Mouse (Mus musculus) cerebellum, adult 11-12 months (tissue): ENCODE data around the gene Optc.
A peak's percentile ranks its signal among the peaks of the same experiment; 100 is the strongest.

Source experiments
- DNase-seq: peaks from one replicate; pipeline ENCODE4 v3.0.0; 2022

Optc gene

GRCm38 (mm10) chr1:133907949-133908658, at the start of gene Optc:
Gene Optc (minus strand): TSS chr1:133907999.
- peak; percentile 82 for DNase-seq

GRCm38 (mm10) chr1:133954009-133954408, 46.2 kb upstream of the Optc start:
- DNase-seq, result no peak

DNA sequence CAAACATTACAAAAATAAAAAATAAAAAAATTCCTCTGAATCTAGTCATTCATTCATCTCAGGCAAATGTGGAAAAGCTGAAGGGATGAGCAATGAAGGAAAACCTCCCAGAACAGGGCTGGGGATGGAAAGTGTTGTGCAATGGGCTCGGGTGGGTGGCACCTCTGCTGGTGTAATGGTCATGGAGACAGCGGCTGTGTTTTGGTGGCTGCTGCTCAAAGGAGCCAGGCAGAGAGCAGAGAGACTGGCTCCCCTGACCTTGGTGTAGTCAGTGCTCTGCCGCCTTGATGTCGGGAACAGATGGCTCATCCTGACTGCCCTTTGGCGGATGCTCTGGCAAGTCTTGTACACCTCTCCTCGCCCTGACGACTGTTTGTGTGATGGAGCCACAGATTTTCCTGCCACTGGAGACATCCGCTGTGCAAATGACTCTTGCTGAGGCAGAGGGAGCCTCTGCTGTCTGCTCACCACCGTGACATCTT, 45.5 kb upstream of the Optc start:
- DNase-seq, result peak; percentile 79

- no peak for DNase-seq
These were observed 43.8 kb upstream of the Optc start for GRCm38 (mm10) chr1:133951598-133951997.

DNA sequence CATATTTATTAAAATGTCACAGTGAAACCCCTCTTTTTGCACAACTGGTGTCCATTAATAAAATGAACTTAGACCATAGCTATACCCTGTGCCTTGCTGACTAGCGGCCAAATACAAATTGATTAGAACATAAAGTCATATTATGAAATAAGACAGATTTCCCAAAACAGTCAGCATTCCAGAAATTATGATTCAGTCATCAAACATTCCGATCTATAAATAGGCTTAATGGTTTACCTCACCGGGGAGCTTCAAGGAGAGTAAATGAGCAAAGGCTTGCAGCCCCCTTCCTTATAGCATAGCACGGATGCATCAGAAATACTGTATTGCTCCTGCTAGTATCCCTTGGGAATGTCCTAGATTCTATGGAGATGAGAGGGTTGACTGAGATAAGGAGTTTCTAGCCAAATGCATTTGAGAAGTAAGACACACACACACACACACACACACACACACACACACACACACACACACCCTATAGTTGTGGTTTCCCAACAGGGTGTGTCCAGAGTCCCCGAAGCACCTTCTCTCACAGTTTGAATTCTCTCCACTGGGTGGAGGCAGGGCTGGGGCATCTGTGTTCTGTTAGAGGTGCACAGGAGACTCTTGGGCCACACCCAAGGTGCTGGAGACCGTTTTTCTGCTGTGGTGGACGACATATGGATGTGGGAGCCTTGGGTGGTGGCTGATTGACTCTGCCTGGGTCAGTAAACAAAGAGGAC, 42.4 kb upstream of the Optc start:
- DNase-seq, result no peak

DNA sequence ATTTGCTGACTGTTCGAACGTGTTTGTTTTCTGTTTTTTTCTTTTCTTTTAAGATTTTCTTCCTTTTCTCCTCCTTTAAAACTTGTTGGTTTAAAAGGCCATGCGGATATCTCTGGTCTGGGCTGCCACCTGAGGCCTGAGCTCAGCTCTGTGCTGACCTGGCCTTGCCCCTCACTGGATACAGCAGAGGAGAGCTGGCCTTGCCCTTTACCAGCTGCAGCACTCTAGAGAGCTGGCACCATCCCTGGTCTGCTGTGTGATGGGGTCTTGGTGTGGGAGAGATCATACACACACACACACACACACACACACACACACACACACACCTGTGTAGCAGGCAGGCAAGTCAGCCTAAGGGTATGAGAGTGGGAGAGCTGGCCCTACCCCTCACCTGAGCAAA, 37.3 kb upstream of the Optc start:
- no peak for DNase-seq

- no peak for DNase-seq
These were observed 34.1 kb upstream of the Optc start for GRCm38 (mm10) chr1:133941904-133942303.

DNA sequence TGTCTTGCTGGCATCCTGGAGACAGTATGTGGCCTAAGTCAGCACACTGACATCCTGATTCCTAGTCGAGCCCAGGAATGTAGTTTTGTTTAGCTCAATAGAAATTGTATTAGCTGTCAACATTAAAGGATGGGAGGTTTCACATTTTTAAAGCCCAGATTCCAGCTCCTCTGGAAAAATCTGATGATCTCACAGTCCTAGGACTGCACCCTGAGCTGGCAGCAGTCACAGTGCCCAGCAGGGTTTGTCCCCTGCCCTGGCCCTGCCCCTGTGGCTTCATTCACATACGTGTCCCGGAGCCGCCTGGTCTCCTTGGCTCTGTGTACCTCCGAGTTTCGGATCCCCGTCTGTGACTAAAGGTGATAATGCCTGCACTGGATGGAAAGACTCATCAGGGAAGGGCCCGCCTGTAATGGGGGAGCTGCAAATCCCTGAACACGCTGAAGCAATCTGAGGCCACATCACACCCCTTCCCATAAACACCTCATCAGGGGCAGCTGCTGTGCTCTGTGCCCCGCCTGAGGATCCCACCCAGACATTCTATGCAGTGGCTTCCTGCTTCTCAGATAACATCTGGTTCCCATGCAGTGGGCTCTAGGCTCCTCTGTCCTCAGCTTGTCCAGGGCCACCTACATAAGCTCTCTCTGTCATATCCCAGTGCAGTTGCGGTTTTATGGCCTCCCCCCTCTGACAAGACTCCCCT, 33.5 kb upstream of the Optc start:
- DNase-seq, result no peak

- DNase-seq, result no peak
These were observed 32.8 kb upstream of the Optc start for GRCm38 (mm10) chr1:133940481-133941092.

DNA sequence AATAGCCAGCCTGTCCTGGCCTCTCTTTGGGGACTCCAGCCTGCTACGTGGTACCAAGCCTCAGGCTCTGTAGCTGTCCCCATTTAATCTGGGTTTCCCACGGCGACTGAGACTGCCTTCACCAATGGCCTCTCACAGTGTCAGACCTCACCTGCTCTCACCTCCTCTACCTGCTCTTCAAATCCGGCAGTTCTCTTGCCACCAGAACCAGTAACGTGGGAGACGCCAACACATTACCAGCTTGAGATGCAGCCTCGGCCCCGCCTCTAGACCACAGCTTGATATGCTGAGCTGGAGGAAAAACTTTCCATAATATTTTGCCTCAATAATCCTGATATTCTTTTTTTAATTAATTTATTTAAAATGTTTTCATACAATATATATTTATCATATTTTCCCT, 31.9 kb upstream of the Optc start:
- DNase-seq, result no peak

- DNase-seq, result no peak
These were observed 28.4 kb upstream of the Optc start for GRCm38 (mm10) chr1:133936169-133936568.

DNA sequence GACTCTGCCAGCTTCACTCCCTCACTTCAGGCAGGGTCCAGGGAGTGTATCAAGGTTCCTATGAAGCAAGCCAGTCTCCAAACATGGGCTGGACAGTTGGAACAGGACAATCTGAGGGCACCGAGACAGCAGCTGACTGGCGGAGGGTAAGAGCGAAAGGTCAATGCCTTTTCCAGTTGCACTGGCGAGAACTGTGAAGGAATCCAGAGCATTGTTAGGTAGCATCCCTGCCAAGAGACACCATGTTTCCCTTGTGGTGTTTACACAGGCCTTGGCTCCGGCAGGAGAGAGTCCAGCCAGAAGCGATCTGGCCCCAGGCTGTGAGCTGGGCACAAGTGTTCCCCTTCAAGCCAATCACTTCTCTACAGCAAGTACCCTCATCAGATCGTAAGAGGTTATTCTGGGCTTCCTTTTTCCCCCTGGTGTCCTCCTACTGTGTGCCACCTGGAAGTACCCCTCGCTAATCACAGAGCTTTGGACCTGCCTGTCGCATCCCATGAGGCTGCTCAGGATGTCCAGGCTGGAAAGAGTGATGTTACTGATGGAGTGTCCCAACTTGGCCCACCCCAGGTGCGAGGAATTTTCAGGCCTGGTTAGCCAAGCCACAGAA, 26.7 kb upstream of the Optc start:
- DNase-seq, result peak; percentile 61

DNA sequence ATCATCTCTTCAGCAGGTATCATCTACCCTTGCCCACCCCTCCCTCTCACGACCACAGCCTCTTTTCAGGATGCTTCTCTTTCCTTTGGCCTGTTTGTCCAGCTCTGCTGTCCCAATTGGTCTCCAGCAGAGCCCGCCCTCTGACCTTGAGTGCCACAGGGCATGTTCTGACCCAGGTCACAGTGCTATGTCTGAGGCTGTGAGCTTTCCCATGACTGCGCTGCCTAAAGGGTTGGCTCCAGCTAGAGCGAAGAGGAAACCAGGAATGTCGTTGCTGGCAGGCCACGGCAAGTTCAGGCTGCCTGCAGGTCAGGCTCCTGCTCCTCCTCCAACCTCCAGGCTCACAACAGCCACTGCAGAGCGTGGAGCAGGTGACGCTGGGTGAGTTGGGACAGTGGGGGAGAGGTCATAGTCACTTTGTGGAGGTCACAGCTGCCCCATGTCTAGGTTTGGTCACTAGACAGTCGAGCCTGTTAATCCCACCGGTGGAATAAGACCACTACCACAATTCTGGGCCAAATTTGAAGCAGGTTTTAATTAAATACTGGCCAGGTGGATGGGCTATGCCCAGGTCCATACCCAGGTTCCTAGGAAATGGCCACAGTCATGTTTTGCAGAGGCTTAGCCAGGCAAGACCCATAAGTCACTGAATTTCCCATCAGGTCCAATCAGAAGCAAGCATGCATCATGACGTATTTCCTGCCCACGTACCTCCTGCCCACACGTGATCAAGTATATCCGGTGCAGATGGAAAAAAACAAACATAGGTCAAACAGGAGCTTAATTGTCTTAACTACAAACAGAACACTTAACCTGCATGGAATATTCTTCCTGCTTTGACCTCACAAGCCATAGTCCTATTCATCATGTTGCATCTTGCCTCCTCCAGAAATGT, 25.7 kb upstream of the Optc start:
- DNase-seq, result no peak

DNA sequence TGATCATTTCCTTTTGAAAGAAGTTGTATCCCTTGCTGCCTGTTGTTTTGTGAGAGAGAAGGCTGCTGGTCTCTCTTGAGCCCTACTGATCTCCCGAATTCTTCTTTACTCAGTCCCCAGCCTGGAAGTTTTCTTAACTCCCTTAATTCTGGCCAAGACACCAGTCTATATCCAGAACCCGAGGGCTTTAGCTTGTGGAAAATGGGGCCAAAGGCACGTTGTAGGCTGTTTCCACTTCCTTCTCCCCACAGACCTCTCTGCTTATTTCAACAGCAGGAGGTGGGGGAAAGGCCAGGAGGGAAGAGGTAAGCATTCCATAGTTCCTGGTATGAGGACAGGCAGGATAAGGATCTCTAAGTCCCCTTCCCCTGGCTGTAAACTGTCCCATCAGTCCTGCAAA, 22.2 kb upstream of the Optc start:
- DNase-seq, result no peak

DNA sequence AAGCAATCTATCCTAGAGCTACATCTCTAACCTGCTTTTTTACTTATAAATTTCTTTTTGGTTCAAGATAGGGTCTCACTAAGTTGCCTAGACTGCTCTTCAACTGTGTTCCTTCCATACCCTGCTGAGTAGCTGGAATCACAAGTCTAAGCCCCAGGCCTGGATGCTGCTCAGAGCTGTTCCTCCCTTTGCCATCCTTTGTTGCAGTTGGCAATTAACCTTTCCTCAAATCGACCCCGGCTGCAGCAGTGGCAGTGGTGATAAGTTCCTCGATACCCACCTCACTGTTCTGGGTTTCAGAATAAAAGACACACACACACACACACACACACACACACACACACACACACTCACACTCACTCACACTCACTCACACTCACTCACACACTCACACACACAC, 17.4 kb upstream of the Optc start:
- DNase-seq, result no peak

DNA sequence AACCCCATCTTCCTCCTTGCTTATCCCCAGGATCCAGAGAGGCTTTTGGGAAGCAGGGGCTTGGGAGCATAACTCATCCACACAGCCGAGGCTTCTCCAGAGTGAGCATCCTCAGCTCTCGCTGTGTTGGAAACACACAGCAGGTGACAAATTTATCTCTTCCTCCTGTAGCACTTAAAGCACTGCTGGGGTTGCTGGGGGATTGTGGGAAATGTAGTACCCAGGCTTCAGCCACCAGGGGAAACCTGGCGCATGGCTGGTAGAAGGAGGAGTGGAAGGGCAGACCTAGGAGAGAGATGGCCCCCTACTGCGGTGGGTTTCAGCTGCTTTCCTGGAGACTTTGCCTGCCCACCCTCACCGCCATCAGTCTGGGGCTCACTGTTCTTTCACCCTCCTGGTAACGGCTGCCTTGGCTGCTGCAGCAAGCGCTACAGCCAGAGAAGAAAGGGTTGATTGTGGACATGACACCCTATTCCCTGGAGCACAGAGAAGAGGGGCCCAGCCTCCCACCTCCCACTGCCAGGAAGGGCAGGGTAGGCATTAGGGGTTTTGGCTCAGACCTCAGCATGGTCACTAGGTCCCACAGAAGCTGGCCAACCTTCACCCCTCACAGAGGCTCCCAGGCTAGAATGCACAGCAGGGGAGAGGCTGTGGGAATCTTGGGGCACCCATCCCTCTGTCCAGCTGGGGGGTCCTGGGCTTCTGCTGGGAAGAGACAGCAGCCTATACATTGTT, 16.5 kb upstream of the Optc start:
- no peak for DNase-seq

DNA sequence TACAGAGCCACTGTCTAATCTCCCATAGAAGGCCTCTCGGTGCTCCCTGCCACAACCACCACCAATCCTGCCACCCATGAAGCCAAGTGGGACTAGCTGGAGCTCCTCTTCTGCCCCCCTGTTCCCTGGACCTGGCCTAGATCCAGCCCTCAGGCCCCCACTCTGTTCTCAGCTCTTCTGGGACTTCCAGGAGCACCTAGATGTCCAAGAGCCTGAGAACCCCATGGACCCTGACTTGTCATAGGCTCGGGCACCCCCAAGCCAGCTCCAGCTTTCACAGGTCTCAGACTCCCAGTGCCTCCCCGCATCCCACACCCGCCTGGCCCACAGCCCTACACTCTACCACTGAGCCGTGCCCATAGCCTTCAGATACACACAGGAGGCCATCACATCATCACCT, 15.3 kb upstream of the Optc start:
- DNase-seq, result no peak

GRCm38 (mm10) chr1:133921304-133921751, 13.5 kb upstream of the Optc start, which contains the start of gene Prelp:
Gene Prelp (minus strand): TSS chr1:133921414.
- no peak for DNase-seq

- DNase-seq, result no peak
These were observed 13.1 kb upstream of the Optc start for GRCm38 (mm10) chr1:133920876-133921275.

GRCm38 (mm10) chr1:133920401-133920800, 12.6 kb upstream of the Optc start:
- DNase-seq, result no peak

DNA sequence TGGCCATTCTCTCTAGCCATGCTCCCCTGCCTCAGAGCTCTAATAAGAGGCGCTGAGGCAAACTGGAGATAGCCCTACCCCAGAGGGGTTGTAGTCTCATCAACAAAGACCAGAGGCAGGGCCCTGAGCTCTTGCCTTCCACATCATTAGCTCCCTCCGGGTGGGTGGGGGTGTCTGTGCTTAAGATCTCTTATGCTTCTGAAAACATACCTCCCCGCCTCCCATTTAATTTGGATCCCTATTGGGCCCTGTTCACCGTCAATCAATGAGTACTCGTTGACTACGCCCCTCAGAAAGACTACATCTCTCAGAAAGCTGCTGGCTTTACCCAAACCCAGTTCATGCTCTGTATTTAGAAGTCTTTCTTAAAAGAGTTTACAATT, 10.3 kb upstream of the Optc start:
- DNase-seq, result no peak
